Mouse (Mus musculus) stomach, postnatal 0 days (tissue): ENCODE results near the gene Tekt5. TPM values are rescaled to one million over a fixed set of nuclear protein-coding genes. Genes with fewer than 3 reads are reported as not detected.

Experiments
- ATAC-seq: fragments of 200-750 bp; cut with Nextera tagmentation; 2 replicates; pipeline ENCODE4 v1.8.0; 2017; ENCODE audit not compliant: low FRiP score, low TSS enrichment
- DNase-seq: peaks from one replicate; pipeline ENCODE4 v3.0.0-alpha.2; 2016; ENCODE audit warnings: low spot score
- H3K27ac ChIP-seq: fragments of 300-500 bp; sonication (generic); replicated peaks from 2 replicates; pipeline ENCODE4 v1.5.1; 2014; ENCODE audit warnings: mild to moderate bottlenecking, control low read depth
- H3K27me3 ChIP-seq: fragments of 300-500 bp; sonication (generic); 2 replicates; pipeline ENCODE4 v1.6.1; 2014; ENCODE audit warnings: low read length; ENCODE audit not compliant: control insufficient read depth, insufficient read depth
- H3K36me3 ChIP-seq: fragments of 300-500 bp; sonication (generic); 2 replicates; pipeline ENCODE4 v1.6.1; 2014; ENCODE audit warnings: low read length, mixed read lengths; ENCODE audit not compliant: control insufficient read depth, insufficient read depth
- H3K4me1 ChIP-seq: fragments of 300-500 bp; sonication (generic); replicated peaks from 2 replicates; pipeline ENCODE4 v1.6.1; 2014; ENCODE audit warnings: antibody characterized with exemption; ENCODE audit not compliant: control insufficient read depth, insufficient read depth
- H3K4me2 ChIP-seq: fragments of 300-500 bp; sonication (generic); replicated peaks from 2 replicates; pipeline ENCODE4 v1.6.1; 2014; ENCODE audit warnings: low read depth, mild to moderate bottlenecking, control low read depth, moderate library complexity
- H3K4me3 ChIP-seq: fragments of 300-500 bp; sonication (generic); 2 replicates; pipeline ENCODE4 v1.5.1; 2014; ENCODE audit warnings: low read depth, low read length, control low read depth
- H3K9ac ChIP-seq: fragments of 300-500 bp; sonication (generic); 2 replicates; pipeline ENCODE4 v1.6.1; 2014; ENCODE audit warnings: mild to moderate bottlenecking, low read length, control low read depth, mixed read lengths
- H3K9me3 ChIP-seq: fragments of 300-500 bp; sonication (generic); 2 replicates; pipeline ENCODE4 v1.6.1; 2016; ENCODE audit warnings: low read length; ENCODE audit not compliant: control insufficient read depth
- CTCF ChIP-seq: IDR thresholded peaks from 2 replicates; pipeline ENCODE4 v1.5.1; 2016; ENCODE audit warnings: antibody characterized with exemption, low read depth, mild to moderate bottlenecking, moderate library complexity
- EP300 ChIP-seq: optimal IDR thresholded peaks from 2 replicates; pipeline ENCODE3; 2016; ENCODE audit warnings: antibody characterized with exemption
- WGBS: fragments of 180-500 bp; shearing (Covaris S2); extraction: QIAGEN DNeasy Blood & Tissue Kit; methylation state at CpG from one replicate; pipeline ENCODE4 v1.1.7; 2014; 5-methylcytosine and 5-hydroxymethylcytosine counted together
- polyA plus RNA-seq: library from polyadenylated mRNA; unstranded; fragments of >200 nt; fragmentation: Nextera tagmentation; extraction: Ambion mirVana; gene quantifications from 2 replicates; pipeline ENCODE4 v1.2.1, GENCODE M21; 2015

Gene Tekt5
- polyA plus RNA-seq, 1 experiment from 2014 or later = 0.74 TPM

GRCm38 (mm10) chr16:10374254-10375011 is 20.9 kb downstream of the Tekt5 start:
- Histone ChIP-seq H3K4me3 (no peak overlapping the region), H3K4me1 (peaks cover 10% of the 10 kb centered on the region), H3K27me3 (no peaks in the 10 kb centered on the region), H3K36me3 (no peaks in the 10 kb centered on the region), H3K27ac (peak overlapping the region; percentile 75), H3K9me3 (no peaks in the 10 kb centered on the region), H3K4me2 (no peak overlapping the region), H3K9ac (no peak overlapping the region; the same call in 1 of the 2 replicates)
- TF ChIP-seq CTCF = no peak
- no peak for TF ChIP-seq EP300
- DNase-seq (peak; percentile 79), ATAC-seq (peak; percentile 72)
- 21% methylated on average over 13 of the region's 13 CpGs for WGBS

GRCm38 (mm10) chr16:10372372-10372771 is 22.9 kb downstream of the Tekt5 start:
- H3K36me3 ChIP-seq = no peaks in the 10 kb centered on the region
- H3K4me2 ChIP-seq = no peak overlapping the region
- 53% methylated on average over 4 of the region's 4 CpGs for WGBS
- H3K9me3 ChIP-seq = no peaks in the 10 kb centered on the region
- no peaks in the 10 kb centered on the region for H3K27me3 ChIP-seq
- TF ChIP-seq CTCF (no peak), EP300 (no peak)
- ATAC-seq (no peak), DNase-seq (no peak)
- no peak overlapping the region for H3K4me3 ChIP-seq
- peaks cover 10% of the 10 kb centered on the region for H3K4me1 ChIP-seq
- peak overlapping the region; percentile 19 for H3K27ac ChIP-seq
- H3K9ac ChIP-seq = no peak overlapping the region

DNA sequence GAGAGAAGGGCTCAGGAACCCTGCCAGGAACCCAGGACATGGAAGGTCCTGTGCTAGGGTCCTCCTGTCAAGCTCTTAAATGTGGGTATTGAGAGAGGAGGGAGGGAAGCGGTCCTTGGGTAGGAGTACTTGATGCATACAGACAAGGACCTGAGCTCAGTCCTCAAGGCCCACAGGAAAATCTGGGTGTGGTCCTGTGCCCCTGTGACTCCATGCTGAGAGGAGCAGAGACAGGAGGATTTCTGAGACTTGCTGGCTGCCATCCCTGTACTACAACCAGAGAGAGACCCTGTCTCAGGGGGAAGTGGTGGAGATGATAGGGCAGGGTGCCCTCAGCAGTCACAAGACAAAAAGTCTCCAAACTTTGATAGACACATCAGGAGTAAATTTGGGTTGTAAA is 25.3 kb downstream of the Tekt5 start:
- WGBS = 80% methylated on average over 1 of the region's 1 CpGs

DNA sequence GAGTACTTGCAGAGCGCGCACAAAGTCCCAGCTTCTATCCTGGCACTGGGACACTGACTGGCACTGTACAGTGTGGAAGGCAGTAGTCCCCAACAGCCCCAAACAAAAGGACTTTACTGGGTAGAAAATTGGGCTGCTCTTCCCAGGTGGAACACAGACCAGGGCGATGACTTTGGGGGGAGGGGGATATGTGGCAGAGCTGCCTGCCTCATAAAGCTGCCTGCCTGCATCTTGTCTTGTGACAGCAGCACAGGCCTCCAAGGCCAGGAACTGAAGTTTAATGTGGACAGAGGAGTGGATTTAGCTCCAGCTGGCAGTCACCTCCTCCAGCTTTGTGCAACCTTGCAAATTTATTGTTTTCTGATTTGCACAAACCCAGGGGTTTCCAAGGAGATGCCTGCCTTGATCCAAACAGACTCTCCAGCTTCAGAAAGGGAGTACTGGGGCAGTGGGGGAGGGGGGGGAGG is 25.8 kb downstream of the Tekt5 start:
- H3K4me3 ChIP-seq = no peak overlapping the region
- no peaks in the 10 kb centered on the region for H3K9me3 ChIP-seq
- H3K36me3 ChIP-seq = no peaks in the 10 kb centered on the region
- DNase-seq (no peak), ATAC-seq (no peak)
- H3K4me1 ChIP-seq = peaks cover 7% of the 10 kb centered on the region
- 63% methylated on average over 3 of the region's 3 CpGs for WGBS
- TF ChIP-seq EP300 (no peak), CTCF (no peak)
- H3K27me3 ChIP-seq = no peaks in the 10 kb centered on the region
- H3K9ac ChIP-seq = no peak overlapping the region
- no peak overlapping the region for H3K4me2 ChIP-seq
- H3K27ac ChIP-seq = peak overlapping the region; percentile 53

More for the DNA sequence above, 25.3 kb downstream of the Tekt5 start:
- no peaks in the 10 kb centered on the region for H3K27me3 ChIP-seq
- H3K36me3 ChIP-seq = no peaks in the 10 kb centered on the region
- no peak for TF ChIP-seq EP300
- TF ChIP-seq CTCF = no peak
- no peak overlapping the region for H3K9ac ChIP-seq
- no peak overlapping the region for H3K4me2 ChIP-seq
- no peak for ATAC-seq
- no peaks in the 10 kb centered on the region for H3K9me3 ChIP-seq
- H3K4me3 ChIP-seq = no peak overlapping the region
- H3K4me1 ChIP-seq = peaks cover 10% of the 10 kb centered on the region
- DNase-seq = no peak
- H3K27ac ChIP-seq = 0 out of 2 replicates have a peak overlapping the region, but pooled peaks have one; percentile 40

- Histone ChIP-seq H3K27me3 (no peaks in the 10 kb centered on the region), H3K9ac (no peak overlapping the region; the same call in 1 of the 2 replicates), H3K4me2 (no peak overlapping the region), H3K9me3 (no peaks in the 10 kb centered on the region), H3K27ac (peak overlapping the region; percentile 85), H3K4me3 (no peak overlapping the region), H3K4me1 (peaks cover 4% of the 10 kb centered on the region; the same call in 1 of the 2 replicates), H3K36me3 (no peaks in the 10 kb centered on the region)
- ATAC-seq = peak; percentile 78
- peak; percentile 69 for DNase-seq
- 53% methylated on average over 14 of the region's 14 CpGs for WGBS
- peak; percentile 58 for TF ChIP-seq EP300
- TF ChIP-seq CTCF = no peak
Observed at GRCm38 (mm10) chr16:10366240-10367217, 28.8 kb downstream of the Tekt5 start.
